Mouse (Mus musculus): ENCODE measurements around the gene Hao1. TPM values are rescaled to one million over a fixed set of nuclear protein-coding genes. Genes with fewer than 3 reads are reported as not detected.

The Hao1 gene
- not detected for polyA plus RNA-seq (2017; shearing (Covaris generic))

- no peak for ATAC-seq
Observed at GRCm38 (mm10) chr2:134554221-134554727, at the start of gene Hao1. TSS of gene Hao1 (minus strand) at chr2:134554368.

- ATAC-seq: no peak
Observed at GRCm38 (mm10) chr2:134591081-134591694, 37.0 kb upstream of the Hao1 start.

- ATAC-seq: no peak
Observed at GRCm38 (mm10) chr2:134585243-134585642, 31.1 kb upstream of the Hao1 start.

DNA sequence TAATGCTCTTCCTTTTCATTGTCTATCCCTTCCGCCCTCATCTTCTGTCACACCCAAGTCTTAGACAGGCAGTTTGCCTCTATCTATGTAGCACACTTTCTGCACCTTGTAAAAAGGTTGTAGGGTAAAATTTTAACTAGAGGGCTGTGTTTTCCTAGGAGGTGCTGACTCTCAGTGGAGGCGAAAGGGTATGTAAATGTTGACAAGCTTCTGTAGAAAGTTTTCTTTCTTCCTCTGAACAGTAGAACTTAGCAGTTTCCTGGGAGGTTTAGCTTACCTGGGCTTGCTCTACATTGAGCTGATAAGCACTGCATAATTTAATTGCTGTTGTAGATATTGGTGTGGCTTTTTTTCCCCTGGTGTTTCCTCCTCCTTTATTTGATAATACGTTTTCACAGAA, 5.3 kb upstream of the Hao1 start:
- ATAC-seq: no peak

- no peak for ATAC-seq
Observed at GRCm38 (mm10) chr2:134552358-134552757, 1.8 kb downstream of the Hao1 start.

DNA sequence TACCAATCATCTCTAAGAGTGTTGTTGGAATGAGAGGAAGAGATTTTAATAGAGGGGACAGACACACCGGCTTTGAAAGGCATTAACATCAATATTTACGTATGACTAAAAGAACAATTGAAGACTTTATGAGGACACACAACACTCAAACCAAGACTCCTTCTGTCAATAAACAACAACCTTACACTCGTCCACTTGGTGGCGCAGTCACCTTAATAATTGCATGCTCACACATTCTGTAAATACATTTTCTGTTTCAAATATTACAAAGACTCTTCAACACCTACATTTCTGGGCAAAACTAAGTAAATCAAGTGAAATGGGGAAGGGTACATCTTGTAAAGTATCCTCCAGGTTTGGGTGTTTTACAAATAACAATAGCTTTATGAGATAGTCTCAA, 4.4 kb downstream of the Hao1 start:
- no peak for ATAC-seq

DNA sequence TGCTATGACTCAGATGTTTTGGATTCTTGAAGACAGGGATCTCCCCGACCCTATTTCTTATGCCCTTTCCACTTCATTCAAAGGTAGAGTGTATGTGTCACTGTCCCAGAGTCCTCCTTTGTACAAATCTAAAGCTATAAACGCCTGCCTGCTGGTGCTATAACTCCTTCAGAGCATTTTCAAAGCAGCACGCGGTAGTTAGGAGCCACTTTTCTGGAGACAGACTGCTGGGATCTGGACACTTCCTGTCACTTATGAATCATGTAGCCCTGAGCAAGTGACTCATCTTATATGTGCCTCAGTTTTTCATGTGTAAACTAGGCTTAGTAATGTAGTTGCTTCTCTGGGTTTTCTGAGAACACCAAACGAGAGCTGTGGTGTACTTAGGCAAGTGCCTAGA, 9.1 kb downstream of the Hao1 start:
- ATAC-seq: no peak

GRCm38 (mm10) chr2:134544321-134545065, 9.7 kb downstream of the Hao1 start:
- no peak for ATAC-seq

- ATAC-seq: no peak
Observed at GRCm38 (mm10) chr2:134543501-134543900, 10.7 kb downstream of the Hao1 start.

DNA sequence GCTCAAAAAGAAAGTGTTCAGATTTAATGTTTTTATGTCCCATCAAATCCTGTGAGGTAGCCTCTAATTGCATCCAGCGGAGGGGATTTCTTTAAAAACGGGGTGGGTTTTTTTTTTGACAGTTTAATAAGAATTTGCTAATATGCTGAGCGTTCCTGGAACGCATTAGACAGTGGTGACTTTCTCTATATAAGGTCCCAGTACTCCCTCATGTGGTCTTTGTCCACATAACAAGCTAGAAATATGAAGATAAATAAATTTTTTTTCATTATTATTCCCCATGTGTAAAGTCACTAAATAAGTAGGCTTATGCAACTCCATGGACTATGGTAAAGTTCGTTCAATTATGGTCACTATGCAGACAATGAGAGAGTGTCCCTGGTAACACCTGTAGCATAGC, 13.1 kb downstream of the Hao1 start:
- ATAC-seq: no peak

DNA sequence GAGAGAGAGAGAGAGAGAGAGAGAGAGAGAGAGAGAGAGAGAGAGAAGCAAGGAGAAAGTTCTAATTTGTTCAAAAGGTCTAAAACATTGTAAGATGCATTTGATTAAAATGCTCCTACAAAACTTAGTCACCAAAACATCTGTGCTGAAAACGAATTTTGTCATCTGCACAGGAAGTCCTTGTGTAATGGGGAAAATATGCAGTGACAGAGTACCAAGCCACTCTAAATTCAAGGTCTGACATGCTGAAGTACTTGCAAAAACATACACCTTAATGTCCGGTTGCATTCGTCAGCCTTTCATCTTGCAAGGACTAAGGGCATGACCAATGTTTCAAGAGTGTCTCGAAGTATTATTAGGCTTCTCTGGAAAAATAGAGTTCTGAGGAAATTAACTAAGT, 15.7 kb downstream of the Hao1 start:
- ATAC-seq: no peak

DNA sequence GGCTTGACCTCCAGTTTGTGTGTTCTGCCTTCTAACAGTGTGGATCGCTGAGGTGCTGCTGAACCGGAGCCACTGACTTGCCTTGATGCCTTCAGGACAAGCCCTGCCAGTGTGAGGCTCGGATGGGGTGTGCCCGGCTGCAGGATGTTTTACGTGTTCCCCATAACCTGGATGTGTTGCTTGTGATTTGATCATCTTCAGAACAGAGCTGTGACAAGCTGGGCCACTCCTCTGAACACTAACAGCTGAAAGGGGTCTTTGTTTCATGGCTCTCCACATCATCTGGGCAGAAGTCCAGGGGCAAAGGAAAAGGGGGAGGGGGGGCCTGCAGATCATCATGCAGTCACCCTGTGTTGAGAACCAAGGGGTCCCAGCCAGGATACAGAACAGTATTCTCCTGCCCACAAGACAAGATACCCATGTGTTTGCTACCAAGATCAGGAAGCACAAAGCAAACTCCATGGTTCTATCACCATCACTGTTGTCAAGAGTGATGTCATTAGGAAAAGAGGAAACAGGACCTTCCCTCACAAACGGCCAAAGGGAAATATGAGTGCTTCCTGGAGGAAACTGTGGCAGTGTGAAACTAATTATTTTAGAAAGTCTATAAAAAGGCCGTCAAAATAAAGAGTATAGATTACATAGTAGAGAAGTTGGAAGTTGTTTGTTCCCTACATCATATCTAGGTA, 25.9 kb downstream of the Hao1 start:
- no peak for ATAC-seq

GRCm38 (mm10) chr2:134527419-134528114, 26.6 kb downstream of the Hao1 start:
- ATAC-seq: no peak

DNA sequence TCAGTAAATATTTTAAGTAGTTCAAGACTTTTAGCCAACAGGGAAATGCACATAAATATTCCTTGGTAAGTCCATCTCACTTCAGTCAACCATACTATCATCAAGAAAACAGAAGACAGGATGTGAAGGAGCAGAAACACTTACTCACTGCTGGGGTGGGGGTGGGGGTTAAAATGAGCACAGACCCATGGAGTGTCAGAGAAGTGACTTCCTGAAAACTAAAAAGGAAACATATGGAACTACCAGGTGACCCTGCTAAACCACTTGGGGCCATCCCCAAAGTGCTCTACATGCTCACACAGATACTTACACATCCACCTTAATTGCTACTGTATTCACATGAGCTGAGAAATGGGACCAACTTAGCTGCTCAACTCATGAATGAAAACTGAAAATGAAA, 36.1 kb downstream of the Hao1 start:
- ATAC-seq: no peak

GRCm38 (mm10) chr2:134499777-134500176, 54.4 kb downstream of the Hao1 start:
- ATAC-seq: no peak

GRCm38 (mm10) chr2:134498450-134498849, 55.7 kb downstream of the Hao1 start:
- ATAC-seq: no peak

DNA sequence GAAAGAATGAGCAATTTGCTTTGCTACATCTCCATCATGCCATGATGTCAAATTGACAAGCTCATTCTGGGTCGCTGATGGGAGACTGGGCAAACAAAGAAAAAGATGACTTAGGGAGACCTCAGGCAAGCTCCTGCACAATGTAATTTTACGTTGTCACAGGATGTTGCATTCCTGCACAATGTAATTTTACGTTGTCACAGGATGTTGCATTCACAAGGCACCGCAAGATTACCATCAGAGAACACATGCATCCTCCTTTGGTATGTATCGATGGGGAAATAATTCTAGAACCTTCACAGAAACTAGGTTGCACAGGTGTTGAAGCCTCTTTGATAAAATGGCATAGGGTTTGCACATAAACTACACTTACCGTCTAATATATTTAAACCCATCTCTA, 65.5 kb downstream of the Hao1 start:
- no peak for ATAC-seq

GRCm38 (mm10) chr2:134486055-134486834, 67.9 kb downstream of the Hao1 start:
- ATAC-seq: no peak

DNA sequence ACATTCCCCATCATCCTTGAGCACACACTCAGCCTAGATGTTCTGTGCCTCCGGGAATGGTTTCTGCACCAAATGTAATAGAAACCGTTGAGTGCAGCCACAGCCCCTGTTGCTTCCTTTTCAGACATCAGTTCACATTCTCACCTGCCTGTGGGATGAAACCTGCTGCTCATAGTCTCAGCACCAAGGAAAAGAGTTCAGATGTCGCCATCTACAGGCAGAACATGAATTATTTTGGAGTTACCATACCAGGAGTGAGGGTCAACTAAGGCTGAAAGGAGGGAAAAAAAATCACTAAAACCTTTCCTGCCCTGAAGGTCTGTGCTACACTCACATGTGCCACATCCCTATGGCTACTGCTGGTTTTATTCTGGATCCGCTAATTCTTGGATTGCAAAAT, 71.5 kb downstream of the Hao1 start:
- ATAC-seq: no peak

DNA sequence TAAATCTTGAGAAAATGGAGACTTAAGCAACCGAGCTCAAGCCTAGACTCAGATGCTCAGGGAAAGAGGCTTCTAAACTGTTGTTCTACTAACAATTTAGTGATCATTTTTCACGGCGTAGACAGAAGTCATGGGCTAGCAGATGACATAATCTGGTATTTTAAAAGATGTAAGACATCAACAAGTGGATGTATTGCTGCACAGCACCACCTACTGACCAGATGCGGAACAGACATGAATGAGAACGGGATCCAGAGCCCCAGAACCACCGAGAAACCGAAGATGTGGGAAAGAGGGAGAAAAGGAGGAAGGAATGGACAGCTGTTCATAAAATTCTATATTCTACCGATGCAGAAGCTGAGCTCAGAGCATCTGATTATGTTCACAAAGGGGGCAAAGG, 72.4 kb downstream of the Hao1 start:
- no peak for ATAC-seq

GRCm38 (mm10) chr2:134481174-134481573, 73.0 kb downstream of the Hao1 start:
- no peak for ATAC-seq

DNA sequence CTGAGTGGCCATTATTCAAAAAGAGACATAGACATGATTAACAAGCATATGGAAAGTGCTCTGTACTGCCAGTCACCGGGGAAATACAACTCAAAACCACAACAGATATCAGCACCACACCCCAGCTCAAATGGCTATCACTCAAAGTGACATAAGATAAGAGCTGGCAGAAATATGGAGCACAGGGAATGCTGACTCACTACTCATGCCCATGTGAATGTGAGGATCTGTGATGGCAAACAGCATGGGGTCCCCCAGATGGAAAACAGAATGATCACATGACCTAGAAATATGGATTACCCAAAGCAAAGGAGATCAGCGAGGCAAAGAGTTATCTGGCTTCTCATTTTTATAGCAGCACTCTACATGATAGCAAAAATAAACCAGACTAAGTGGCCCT, 89.0 kb downstream of the Hao1 start:
- ATAC-seq: no peak
